Mouse (Mus musculus) lung, postnatal 0 days (tissue): ENCODE measurements at regions not wholly inside any gene's neighbourhood (a gene's known extent, or its start where the extent isn't known, plus 50 kb on each side); places are given as distances from the start of the nearest gene placed in this dataset.

ENCODE experiments used
- CTCF ChIP-seq: IDR thresholded peaks from 2 replicates; pipeline ENCODE4 v1.5.1; 2016; ENCODE audit warnings: antibody characterized with exemption, mild to moderate bottlenecking
- EP300 ChIP-seq: IDR thresholded peaks from 2 replicates; pipeline ENCODE4 v1.6.1; 2016; ENCODE audit warnings: antibody characterized with exemption, mild to moderate bottlenecking, control low read depth

- TF ChIP-seq EP300 (no peak), CTCF (no peak)
Observed at GRCm38 (mm10) chr6:81447701-81448100, 475.8 kb upstream of the Gcfc2 start.
